Mouse (Mus musculus) hindbrain, embryonic 14.5 days (tissue): ENCODE measurements around the gene Csmd2. TPM values are rescaled to one million over a fixed set of nuclear protein-coding genes. Genes with fewer than 3 reads are reported as not detected.

Source experiments
- ATAC-seq: fragments of 200-750 bp; cut with Nextera tagmentation; 2 replicates; pipeline ENCODE4 v1.8.0; 2017; ENCODE audit warnings: moderate number of reproducible peaks, mild to moderate bottlenecking, moderate TSS enrichment, moderate library complexity; ENCODE audit not compliant: low FRiP score
- DNase-seq: peaks from one replicate; pipeline ENCODE4 v3.0.0-alpha.2; 2015; ENCODE audit warnings: low spot score
- H3K27ac ChIP-seq: fragments of 300-500 bp; sonication (generic); 2 replicates; pipeline ENCODE4 v1.5.1; 2014; ENCODE audit warnings: mild to moderate bottlenecking, moderate library complexity
- H3K27me3 ChIP-seq: fragments of 300-500 bp; sonication (generic); 2 replicates; pipeline ENCODE4 v1.6.1; 2014; ENCODE audit warnings: mild to moderate bottlenecking, low read length, mixed read lengths; ENCODE audit not compliant: control insufficient read depth, insufficient read depth
- H3K36me3 ChIP-seq: fragments of 300-500 bp; sonication (generic); replicated peaks from 2 replicates; pipeline ENCODE4 v1.6.1; 2014; ENCODE audit not compliant: control insufficient read depth, insufficient read depth
- H3K4me1 ChIP-seq: fragments of 300-500 bp; sonication (generic); replicated peaks from 2 replicates; pipeline ENCODE4 v1.6.1; 2014; ENCODE audit warnings: antibody characterized with exemption, low read length, mixed read lengths; ENCODE audit not compliant: control insufficient read depth, insufficient read depth
- H3K4me2 ChIP-seq: fragments of 300-500 bp; sonication (generic); replicated peaks from 2 replicates; pipeline ENCODE4 v1.6.1; 2014; ENCODE audit warnings: mild to moderate bottlenecking, moderate library complexity
- H3K4me3 ChIP-seq: fragments of 300-500 bp; sonication (generic); replicated peaks from 2 replicates; pipeline ENCODE4 v1.5.1; 2014; ENCODE audit warnings: mild to moderate bottlenecking, low read length
- H3K9ac ChIP-seq: fragments of 300-500 bp; sonication (generic); 2 replicates; pipeline ENCODE4 v1.6.1; 2014
- H3K9me3 ChIP-seq: fragments of 300-500 bp; sonication (generic); 2 replicates; pipeline ENCODE4 v1.6.1; 2016; ENCODE audit warnings: low read length; ENCODE audit not compliant: control insufficient read depth
- WGBS: fragments of 180-500 bp; shearing (Covaris S2); extraction: QIAGEN DNeasy Blood & Tissue Kit; methylation state at CpG from one replicate; pipeline ENCODE4 v1.1.7; 2014; 5-methylcytosine and 5-hydroxymethylcytosine counted together
- polyA plus RNA-seq: library from polyadenylated mRNA; unstranded; fragments of >200 nt; fragmentation: Nextera tagmentation; extraction: Ambion mirVana; gene quantifications from 2 replicates; pipeline ENCODE4 v1.2.1, GENCODE M21; 2014

Csmd2 gene
- polyA plus RNA-seq, 1 experiment from 2014 or later, result 8.3 TPM

DNA sequence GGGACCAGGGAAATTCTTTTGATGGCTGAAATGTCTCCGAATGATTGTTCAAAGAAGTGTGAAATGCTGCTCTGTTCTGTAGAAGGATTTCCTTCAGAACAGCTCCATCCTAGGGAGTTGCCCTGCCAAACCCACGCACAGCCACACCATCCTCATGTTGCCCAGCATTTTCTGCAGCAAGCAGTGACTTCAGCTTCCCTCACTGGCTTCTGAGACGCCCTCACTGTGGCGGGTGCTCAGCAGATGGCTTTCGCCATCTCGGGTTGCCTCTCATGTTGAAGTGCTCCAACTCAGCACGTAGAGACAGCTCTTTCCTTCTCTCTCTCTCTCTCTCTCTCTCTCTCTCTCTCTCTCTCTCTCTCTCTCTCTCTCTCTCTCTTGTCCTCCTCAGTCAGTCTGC, 353.7 kb downstream of the Csmd2 start:
- Histone ChIP-seq H3K9ac (no peak overlapping the region), H3K36me3 (peaks cover 9% of the 10 kb centered on the region), H3K27me3 (no peaks in the 10 kb centered on the region), H3K27ac (no peak overlapping the region), H3K4me3 (no peak overlapping the region), H3K4me1 (no peaks in the 10 kb centered on the region), H3K4me2 (no peak overlapping the region), H3K9me3 (no peaks in the 10 kb centered on the region)
- DNase-seq, result no peak
- WGBS, result 74% methylated on average over 7 of the region's 7 CpGs
- no peak for ATAC-seq

DNA sequence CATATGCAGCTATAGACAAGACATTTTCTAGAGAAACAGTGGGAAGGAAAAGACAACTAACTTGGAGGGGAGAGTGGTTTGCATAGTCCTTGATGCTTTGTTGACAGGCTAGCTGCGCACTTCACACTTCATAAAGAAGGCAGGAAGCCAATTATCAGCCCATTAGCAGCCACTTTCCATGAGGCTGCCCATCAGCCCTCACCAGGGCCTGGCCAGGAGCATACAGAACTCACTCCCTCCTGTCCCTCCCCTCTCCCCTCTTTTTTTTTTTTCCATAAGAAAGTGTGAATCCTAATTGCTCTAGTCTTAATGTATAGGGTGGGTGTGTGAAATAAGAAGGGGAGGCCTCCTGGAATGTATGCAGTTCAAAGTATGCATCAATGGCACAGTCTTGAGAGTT, 354.6 kb downstream of the Csmd2 start:
- peaks cover 9% of the 10 kb centered on the region for H3K36me3 ChIP-seq
- WGBS, result 83% methylated on average over 1 of the region's 1 CpGs
- H3K27me3 ChIP-seq, result no peaks in the 10 kb centered on the region
- ATAC-seq (no peak), DNase-seq (no peak)
- H3K4me2 ChIP-seq, result no peak overlapping the region
- no peak overlapping the region for H3K27ac ChIP-seq
- H3K9me3 ChIP-seq, result no peaks in the 10 kb centered on the region
- H3K4me1 ChIP-seq, result no peaks in the 10 kb centered on the region
- no peak overlapping the region for H3K4me3 ChIP-seq
- no peak overlapping the region for H3K9ac ChIP-seq

DNA sequence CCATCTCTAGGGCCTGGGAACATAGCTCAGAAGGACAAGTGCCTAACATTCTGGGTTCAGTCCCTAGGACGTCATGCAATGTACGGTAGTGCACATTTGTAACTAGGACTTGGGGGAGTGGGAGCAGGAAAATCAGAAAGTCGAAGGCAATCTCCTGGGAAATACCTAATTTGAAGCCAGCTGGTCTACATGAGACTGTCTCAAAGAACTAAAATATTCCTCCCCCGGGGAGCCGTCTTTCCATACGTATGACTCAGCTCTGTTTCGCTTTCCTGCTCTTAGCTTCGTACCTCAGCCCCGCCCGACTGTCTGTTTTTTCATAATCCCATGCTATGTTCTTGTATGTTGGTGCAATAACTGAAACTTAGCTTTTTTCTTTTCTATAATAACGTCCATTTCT, 371.1 kb downstream of the Csmd2 start:
- H3K27ac ChIP-seq, result no peak overlapping the region
- no peaks in the 10 kb centered on the region for H3K9me3 ChIP-seq
- DNase-seq (no peak), ATAC-seq (no peak)
- no peak overlapping the region for H3K4me2 ChIP-seq
- H3K36me3 ChIP-seq, result no peaks in the 10 kb centered on the region
- WGBS, result 69% methylated on average over 11 of the region's 11 CpGs
- no peaks in the 10 kb centered on the region for H3K4me1 ChIP-seq
- H3K27me3 ChIP-seq, result no peaks in the 10 kb centered on the region
- H3K9ac ChIP-seq, result no peak overlapping the region
- no peak overlapping the region for H3K4me3 ChIP-seq

DNA sequence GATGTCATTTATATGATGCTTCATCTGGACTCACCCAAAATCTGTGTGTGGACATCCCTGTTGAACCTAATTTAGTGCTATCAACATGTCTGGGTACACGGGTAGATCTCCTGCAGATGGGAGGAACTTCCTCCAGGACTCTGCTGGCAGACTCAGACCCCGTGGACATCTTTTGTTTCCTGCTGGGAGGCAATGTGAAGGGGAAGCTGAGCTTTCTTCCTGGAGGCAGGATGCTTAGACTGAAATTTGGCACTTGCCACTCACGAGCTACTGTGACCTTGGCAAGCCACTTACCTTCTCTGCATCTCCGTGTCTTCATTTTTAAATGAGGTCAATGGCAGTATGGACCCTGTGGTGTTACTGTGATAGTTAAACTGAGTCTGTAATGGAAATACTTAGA, 378.2 kb downstream of the Csmd2 start:
- no peaks in the 10 kb centered on the region for H3K9me3 ChIP-seq
- DNase-seq (no peak), ATAC-seq (no peak)
- no peaks in the 10 kb centered on the region for H3K27me3 ChIP-seq
- 73% methylated on average over 4 of the region's 4 CpGs for WGBS
- H3K9ac ChIP-seq, result no peak overlapping the region
- H3K4me1 ChIP-seq, result no peaks in the 10 kb centered on the region
- H3K4me2 ChIP-seq, result no peak overlapping the region
- no peak overlapping the region for H3K27ac ChIP-seq
- H3K4me3 ChIP-seq, result no peak overlapping the region
- peaks cover 22% of the 10 kb centered on the region for H3K36me3 ChIP-seq

DNA sequence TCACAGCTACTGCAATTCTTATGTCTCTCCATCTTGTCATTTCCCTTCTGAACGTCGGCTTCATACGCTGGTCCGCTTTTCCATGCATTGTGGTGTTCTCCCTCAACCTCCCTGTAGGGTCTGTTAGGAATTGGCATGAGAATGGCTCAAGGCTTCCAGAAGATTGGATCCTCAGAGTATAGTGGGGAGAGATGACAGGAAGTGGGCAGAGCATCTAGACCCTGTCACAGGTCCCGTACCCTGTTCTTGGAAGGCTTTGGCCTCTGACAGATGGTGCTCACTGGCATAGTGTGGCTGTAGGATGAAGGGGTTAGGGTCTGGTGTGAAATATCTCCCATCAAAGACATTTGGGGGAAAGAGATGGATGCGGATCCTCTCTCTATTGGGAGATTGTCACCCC, 380.4 kb downstream of the Csmd2 start:
- 97% methylated on average over 6 of the region's 6 CpGs for WGBS
- Histone ChIP-seq H3K9me3 (no peaks in the 10 kb centered on the region), H3K4me1 (no peaks in the 10 kb centered on the region), H3K27me3 (no peaks in the 10 kb centered on the region), H3K36me3 (peaks cover 36% of the 10 kb centered on the region), H3K27ac (no peak overlapping the region), H3K9ac (no peak overlapping the region), H3K4me2 (no peak overlapping the region), H3K4me3 (no peak overlapping the region)
- ATAC-seq (no peak), DNase-seq (no peak)

DNA sequence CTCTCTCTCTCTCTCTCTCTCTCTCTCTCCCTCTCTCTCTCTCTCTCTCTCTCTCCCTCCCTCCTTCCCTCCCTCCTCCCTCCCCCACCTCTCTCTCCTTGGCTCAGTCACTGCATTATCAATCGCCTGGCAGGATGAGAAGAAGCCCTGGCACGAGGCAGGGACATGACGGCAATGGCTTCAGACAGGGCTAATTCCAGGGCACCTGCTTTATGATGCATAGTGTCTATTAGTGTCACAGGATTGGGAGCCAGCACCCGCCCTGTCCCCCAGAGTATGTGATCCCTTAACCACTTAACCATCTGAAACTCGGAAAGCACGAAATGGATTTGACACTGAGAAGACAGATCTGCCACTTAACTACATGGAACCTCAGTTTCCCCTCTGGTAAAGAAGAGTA, 384.1 kb downstream of the Csmd2 start:
- Histone ChIP-seq H3K9ac (no peak overlapping the region), H3K27ac (no peak overlapping the region), H3K4me1 (no peaks in the 10 kb centered on the region), H3K4me3 (no peak overlapping the region), H3K36me3 (peaks cover 38% of the 10 kb centered on the region), H3K4me2 (no peak overlapping the region), H3K27me3 (no peaks in the 10 kb centered on the region), H3K9me3 (no peaks in the 10 kb centered on the region)
- ATAC-seq (no peak; the same call in 1 of the 2 replicates), DNase-seq (no peak)
- WGBS, result 67% methylated on average over 6 of the region's 6 CpGs

DNA sequence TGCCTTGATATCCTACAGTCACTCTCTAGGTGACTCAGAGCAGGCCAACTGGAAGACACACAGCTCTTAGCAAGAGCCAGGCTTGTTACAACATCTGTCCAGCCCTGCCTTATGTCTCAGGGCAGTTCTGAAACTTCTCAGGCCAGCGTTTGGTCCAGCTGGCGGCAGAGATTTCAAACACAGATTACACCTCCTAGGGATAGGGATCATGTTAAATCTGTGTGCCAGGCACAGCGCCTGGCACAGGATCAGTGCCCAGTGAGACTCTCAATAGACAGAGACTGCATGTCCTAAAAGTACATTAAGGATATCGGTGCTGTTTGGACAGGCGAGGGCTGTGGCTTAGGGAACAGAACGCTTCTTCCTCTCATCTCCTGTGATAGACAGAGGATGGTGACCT, 385.5 kb downstream of the Csmd2 start:
- no peak overlapping the region for H3K4me3 ChIP-seq
- no peak for DNase-seq
- peaks cover 38% of the 10 kb centered on the region for H3K36me3 ChIP-seq
- H3K27me3 ChIP-seq, result no peaks in the 10 kb centered on the region
- no peak for ATAC-seq
- 84% methylated on average over 6 of the region's 6 CpGs for WGBS
- no peaks in the 10 kb centered on the region for H3K4me1 ChIP-seq
- H3K9me3 ChIP-seq, result no peaks in the 10 kb centered on the region
- H3K9ac ChIP-seq, result no peak overlapping the region
- no peak overlapping the region for H3K27ac ChIP-seq
- no peak overlapping the region for H3K4me2 ChIP-seq

DNA sequence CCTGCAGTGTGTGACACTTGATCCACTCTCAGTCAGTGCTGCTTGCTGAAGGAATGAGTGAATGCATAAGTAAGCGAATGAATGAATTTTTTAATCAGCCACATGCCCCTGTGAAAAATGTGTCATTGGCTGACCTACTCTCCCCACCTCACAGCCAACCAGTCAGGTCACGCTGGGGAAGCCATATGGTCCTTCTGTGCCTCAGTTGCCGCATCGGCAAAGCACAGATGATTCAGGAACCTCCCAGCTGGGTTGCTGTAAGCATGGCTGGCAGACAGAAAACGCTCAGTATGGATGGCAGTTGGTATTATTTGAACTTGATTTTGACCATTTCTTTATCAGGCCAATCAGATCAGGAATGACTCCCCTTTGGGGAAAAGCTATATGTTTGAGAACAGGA, 386.4 kb downstream of the Csmd2 start:
- Histone ChIP-seq H3K27me3 (no peaks in the 10 kb centered on the region), H3K27ac (no peak overlapping the region), H3K4me2 (no peak overlapping the region), H3K36me3 (peaks cover 34% of the 10 kb centered on the region), H3K4me1 (no peaks in the 10 kb centered on the region), H3K9ac (no peak overlapping the region), H3K9me3 (no peaks in the 10 kb centered on the region), H3K4me3 (no peak overlapping the region)
- DNase-seq, result no peak
- no peak for ATAC-seq
- 74% methylated on average over 5 of the region's 5 CpGs for WGBS

DNA sequence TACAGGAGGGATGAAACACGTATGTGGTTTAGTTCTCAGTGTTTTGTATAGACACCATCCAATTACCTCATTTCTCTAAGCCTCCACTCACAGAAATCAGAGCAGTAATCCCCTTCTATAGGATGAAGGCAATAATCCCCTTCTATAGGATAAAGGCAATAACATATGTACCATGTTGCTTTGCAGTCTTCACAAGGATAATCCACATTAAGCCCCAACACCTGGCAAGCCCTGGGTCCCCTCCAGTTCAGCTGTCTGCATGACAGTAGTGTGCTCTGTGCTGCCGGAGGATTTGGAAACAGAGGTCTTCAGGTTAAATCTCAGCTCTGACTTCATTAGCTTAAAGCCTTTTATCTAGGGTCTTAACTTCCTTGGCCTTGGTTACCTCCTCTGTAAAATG, 391.3 kb downstream of the Csmd2 start:
- 77% methylated on average over 2 of the region's 2 CpGs for WGBS
- no peak for DNase-seq
- no peak overlapping the region for H3K4me2 ChIP-seq
- H3K9me3 ChIP-seq, result no peaks in the 10 kb centered on the region
- H3K36me3 ChIP-seq, result peaks cover 15% of the 10 kb centered on the region
- H3K4me1 ChIP-seq, result no peaks in the 10 kb centered on the region
- no peak overlapping the region for H3K27ac ChIP-seq
- no peak overlapping the region for H3K4me3 ChIP-seq
- no peak for ATAC-seq
- no peaks in the 10 kb centered on the region for H3K27me3 ChIP-seq
- H3K9ac ChIP-seq, result no peak overlapping the region

DNA sequence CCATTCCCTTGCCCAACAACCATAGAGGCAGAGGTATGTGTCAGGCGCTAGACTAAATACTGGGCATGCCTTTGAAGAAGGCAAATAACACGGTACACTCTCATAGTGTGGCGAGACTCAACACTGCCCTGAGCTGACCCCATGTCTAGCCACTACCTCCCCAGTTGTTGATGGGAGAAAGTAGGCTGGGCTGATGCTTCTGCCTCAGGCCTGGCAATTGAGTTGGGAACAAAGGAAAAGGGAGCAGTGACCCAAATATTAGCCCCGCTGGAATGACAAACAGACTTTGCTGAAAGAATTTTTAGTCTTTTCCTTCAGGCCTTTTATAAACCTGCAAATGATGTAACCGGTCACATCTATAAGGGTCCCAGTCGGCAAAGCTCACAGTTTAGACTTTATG, 393.7 kb downstream of the Csmd2 start:
- Histone ChIP-seq H3K4me1 (no peaks in the 10 kb centered on the region), H3K9me3 (no peaks in the 10 kb centered on the region), H3K9ac (no peak overlapping the region), H3K4me3 (no peak overlapping the region), H3K27ac (no peak overlapping the region), H3K36me3 (peaks cover 22% of the 10 kb centered on the region), H3K27me3 (no peaks in the 10 kb centered on the region), H3K4me2 (no peak overlapping the region)
- DNase-seq (no peak), ATAC-seq (no peak)
- WGBS, result 74% methylated on average over 6 of the region's 6 CpGs
